Mouse (Mus musculus) gonadal fat pad, adult 2 months (tissue): Measurements from ENCODE around the gene Arl15. TPM values are rescaled to one million over a fixed set of nuclear protein-coding genes. Genes with fewer than 3 reads are reported as not detected.

Experiments used
- polyA plus RNA-seq: library from polyadenylated mRNA; depleted of rRNA; stranded (reverse); fragments of >200 nt; gene quantifications from 2 replicates; pipeline ENCODE4 v1.2.3, GENCODE M21; 2012; rRNA removed

The Arl15 gene
- polyA plus RNA-seq, 1 experiment: 9.6 TPM

Other genes starting within 250 kb of the Arl15 start
- 14.6 and 14.7 TPM in 2 replicates for gene Snx18, start 175.9 kb upstream of the Arl15 start, polyA plus RNA-seq
- gene Hspb3, start 130.8 kb upstream of the Arl15 start, polyA plus RNA-seq: not detected in 2 replicates